In genomic region chr5:44922129-44922775, GRCm38 (mm10) we compare ENCODE assay signal across 19 mouse cellular contexts.
DNase-seq lines count a peak whose midpoint lies in the region; ATAC-seq lines count a peak whose summit lies in the region.
"Had no signal": no experiment of that assay in that cellular context is flagged by ENCODE, and none has a peak within 500 bp of the region (broad histone marks: within the 10 kb centered on the region; RNA-seq: fewer than 3 reads in every experiment).

No protein-coding gene starts in this region.

- H3K9ac ChIP-seq in kidney, embryonic 15.5 days, result no peak overlapping the region
- no peak overlapping the region for H3K9ac ChIP-seq in embryonic facial prominence, embryonic 15.5 days
- H3K9ac ChIP-seq: heart, embryonic 12.5 days; hindbrain, embryonic 13.5 days; liver, embryonic 12.5 days; midbrain, embryonic 13.5 days; stomach, embryonic 15.5 days had no signal

- no peak overlapping the region for H3K4me3 ChIP-seq in kidney, embryonic 15.5 days (replicated peaks)
- H3K4me3 ChIP-seq in embryonic facial prominence, embryonic 15.5 days (replicated peaks), result no peak overlapping the region
- H3K4me3 ChIP-seq: heart, embryonic 12.5 days; hindbrain, embryonic 13.5 days; liver, embryonic 12.5 days; midbrain, embryonic 13.5 days; stomach, embryonic 15.5 days had no signal

- H3K9me3 ChIP-seq in kidney, embryonic 15.5 days (replicated peaks), result no peaks in the 10 kb centered on the region
- H3K9me3 ChIP-seq in embryonic facial prominence, embryonic 15.5 days (replicated peaks), result no peaks in the 10 kb centered on the region
- H3K9me3 ChIP-seq: heart, embryonic 12.5 days; hindbrain, embryonic 13.5 days; liver, embryonic 12.5 days; midbrain, embryonic 13.5 days; stomach, embryonic 15.5 days had no signal

- H3K36me3 ChIP-seq in kidney, embryonic 15.5 days, result no peaks in the 10 kb centered on the region
- H3K36me3 ChIP-seq in embryonic facial prominence, embryonic 15.5 days, result no peaks in the 10 kb centered on the region
- H3K36me3 ChIP-seq: heart, embryonic 12.5 days; hindbrain, embryonic 13.5 days; liver, embryonic 12.5 days; midbrain, embryonic 13.5 days; stomach, embryonic 15.5 days had no signal

- H3K27me3 ChIP-seq in kidney, embryonic 15.5 days, result no peaks in the 10 kb centered on the region
- H3K27me3 ChIP-seq in embryonic facial prominence, embryonic 15.5 days, result no peaks in the 10 kb centered on the region
- H3K27me3 ChIP-seq: heart, embryonic 12.5 days; hindbrain, embryonic 13.5 days; liver, embryonic 12.5 days; midbrain, embryonic 13.5 days; stomach, embryonic 15.5 days had no signal

- WGBS in kidney, embryonic 15.5 days, result 8% methylated on average over 2 of the region's 2 CpGs
- WGBS in embryonic facial prominence, embryonic 15.5 days, result 12% methylated on average over 2 of the region's 2 CpGs

- 0 out of 2 replicates have a peak, but pooled peaks have one; percentile 36 for ATAC-seq in kidney, embryonic 15.5 days (replicated peaks; ENCODE audit: low FRiP score)
- ATAC-seq in embryonic facial prominence, embryonic 15.5 days (ENCODE audit: insufficient number of reproducible peaks, low FRiP score, low TSS enrichment, low read depth), result peak; percentile 39; the same call in 1 of the 2 replicates
- no peak for ATAC-seq in megakaryocyte progenitor cell, adult 5-6 weeks (replicated peaks; ENCODE audit: poor library complexity)
- ATAC-seq: CD4-positive, CD25-positive, alpha-beta regulatory T cell, adult 4 months; liver, embryonic 12.5 days; lung, postnatal 0 days; midbrain, embryonic 13.5 days had no signal

- H3K4me2 ChIP-seq in kidney, embryonic 15.5 days, result no peak overlapping the region
- H3K4me2 ChIP-seq in embryonic facial prominence, embryonic 15.5 days (replicated peaks), result no peak overlapping the region
- H3K4me2 ChIP-seq: heart, embryonic 12.5 days; hindbrain, embryonic 13.5 days; liver, embryonic 12.5 days; midbrain, embryonic 13.5 days; stomach, embryonic 15.5 days had no signal

- H3K27ac ChIP-seq in kidney, embryonic 15.5 days, result 0 out of 2 replicates have a peak overlapping the region, but pooled peaks have one; percentile 45
- no peak overlapping the region; the same call in 1 of the 2 replicates for H3K27ac ChIP-seq in embryonic facial prominence, embryonic 15.5 days (replicated peaks)
- H3K27ac ChIP-seq: hindbrain, embryonic 13.5 days; liver, embryonic 12.5 days; midbrain, embryonic 13.5 days; stomach, embryonic 15.5 days had no signal

- H3K4me1 ChIP-seq in kidney, embryonic 15.5 days, result 0 out of 2 replicates have a peak, but pooled peaks cover 6% of the 10 kb centered on the region
- H3K4me1 ChIP-seq in embryonic facial prominence, embryonic 15.5 days, result peaks cover 8% of the 10 kb centered on the region; the same call in 1 of the 2 replicates
- H3K4me1 ChIP-seq: heart, embryonic 12.5 days; liver, embryonic 12.5 days; midbrain, embryonic 13.5 days; stomach, embryonic 15.5 days had no signal

- no peak for DNase-seq in kidney, postnatal 25 days
- peak; percentile 85 for DNase-seq in embryo, embryonic 10.5 days (ENCODE audit: low spot score)
- peak; percentile 73 for DNase-seq in mesoderm, embryonic 11.5 days (ENCODE audit: low read depth, low spot score)
- DNase-seq in right cerebral cortex, postnatal 25 days, result no peak
- DNase-seq in gastrocnemius, adult 8-10 months (ENCODE audit: low spot score in 2 of 2), result no peak
- DNase-seq: cerebellum, adult 2 months; kidney, adult 9 months; right cerebral cortex, postnatal 4 days; thymus, postnatal 4 days had no signal

Comparison
In these comparisons a context has a peak if more than half of its experiments do, and no peak if none do; other contexts are left out.
1. DNase-seq: peak in embryo, embryonic 10.5 days (single experiment) and mesoderm, embryonic 11.5 days (single experiment); none in kidney, postnatal 25 days (0 of 2), right cerebral cortex, postnatal 25 days (single experiment) and gastrocnemius, adult 8-10 months (0 of 2).